Mouse (Mus musculus) large intestine, adult 2 months (tissue): Measurements from ENCODE around the gene Gm20594. TPM values are rescaled to one million over a fixed set of nuclear protein-coding genes. Genes with fewer than 3 reads are reported as not detected.

ENCODE experiments used
- DNase-seq: peaks from one replicate; pipeline ENCODE4 v3.0.0-alpha.2; 2012; ENCODE audit warnings: low read depth, low spot score
- WGBS: fragments of 180-500 bp; shearing (Covaris S2); methylation state at CpG from one replicate; pipeline ENCODE4 v1.1.7; 2018; 5-methylcytosine and 5-hydroxymethylcytosine counted together
- polyA plus RNA-seq: library from polyadenylated mRNA; depleted of rRNA; stranded (reverse); fragments of >200 nt; gene quantifications from 2 replicates; pipeline ENCODE4 v1.2.3, GENCODE M21; 2012; rRNA removed

The Gm20594 gene
- polyA plus RNA-seq: not detected in 2 replicates

GRCm38 (mm10) chr6:79817616-79818015 lies at the start of gene Gm20594:
Gene Gm20594 (plus strand): TSS chr6:79817916.
- no peak for DNase-seq
- whole genome bisulfite sequencing: 23% methylated on average over 1 of the region's 1 CpGs

- 85% methylated on average over 4 of the region's 4 CpGs for WGBS
- DNase-seq: no peak
Measured at GRCm38 (mm10) chr6:79818114-79818513, 398 bp downstream of the Gm20594 start.

GRCm38 (mm10) chr6:79833845-79834244 lies 16.1 kb downstream of the Gm20594 start:
- 72% methylated on average over 4 of the region's 4 CpGs for WGBS
- DNase-seq: no peak

- DNase-seq: no peak
- 91% methylated on average over 1 of the region's 1 CpGs for WGBS
Measured at GRCm38 (mm10) chr6:79846829-79847228, 29.1 kb downstream of the Gm20594 start.

Other genes with a start within 250 kb of the Gm20594 start
- not detected in 2 replicates for gene Lrrtm4, start 201.0 kb downstream of the Gm20594 start, polyA plus RNA-seq